Mouse (Mus musculus) bone marrow macrophage, adult 2 months (primary cell): ENCODE results near the gene Plscr3.

ENCODE experiments used
- CTCF ChIP-seq: IDR thresholded peaks from 2 replicates; pipeline ENCODE4 v1.5.1; 2012; ENCODE audit warnings: low read depth, mild to moderate bottlenecking, low read length, moderate library complexity
- POLR2A ChIP-seq: IDR thresholded peaks from 2 replicates; pipeline ENCODE4 v1.6.1; 2012; ENCODE audit warnings: mild to moderate bottlenecking, low read depth, low read length, borderline replicate concordance

DNA sequence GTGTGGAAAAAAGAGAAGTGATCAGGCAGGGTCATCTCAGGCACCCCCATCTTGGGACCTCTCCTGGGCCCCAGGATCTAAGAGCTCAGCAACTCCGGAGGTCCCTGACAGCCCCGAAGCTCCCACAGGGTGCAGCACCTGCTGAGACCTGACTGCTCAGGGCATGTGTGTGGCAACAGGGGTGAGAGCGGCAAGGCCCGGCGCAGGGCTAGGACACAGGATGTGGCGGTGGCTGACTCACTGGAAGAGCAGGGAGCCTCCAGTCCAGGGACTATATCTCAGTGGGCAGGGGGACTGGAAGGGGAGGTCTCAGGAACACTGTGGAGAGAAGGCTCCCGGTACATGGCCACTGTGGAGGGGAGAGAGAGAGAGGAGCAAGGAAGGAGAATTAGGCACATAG, 48.3 kb upstream of the Plscr3 start:
- TF ChIP-seq POLR2A (no peak), CTCF (no peak)
